ENCODE assay signal across 9 mouse cellular contexts in the genomic region with DNA sequence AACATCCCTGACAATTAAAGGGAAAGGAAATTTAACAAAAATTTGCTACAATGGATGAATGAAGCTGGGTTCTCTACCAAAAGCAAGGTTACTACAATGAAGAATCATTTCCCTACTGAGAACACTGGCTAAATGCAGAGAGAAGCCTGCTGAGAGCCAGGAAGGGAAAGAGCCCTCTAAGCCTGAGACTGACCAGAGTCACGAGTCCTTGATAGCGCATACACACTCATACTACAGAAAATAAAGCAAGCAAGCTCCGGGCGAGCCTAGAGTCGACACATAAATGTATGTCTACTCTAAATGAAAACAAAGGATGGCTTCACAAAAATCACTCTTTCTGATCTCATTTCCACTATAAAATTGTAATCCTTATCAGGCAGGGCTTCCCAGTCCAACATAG. TPM values are rescaled to one million over a fixed set of nuclear protein-coding genes. Genes with fewer than 3 reads are reported as not detected.
DNase-seq lines count a peak whose midpoint lies in the region; ATAC-seq and TF ChIP-seq lines count a peak whose summit lies in the region.
"Had no signal": no experiment of that assay in that cellular context is flagged by ENCODE, and none has a peak within 500 bp of the region (broad histone marks: within the 10 kb centered on the region; RNA-seq: fewer than 3 reads in every experiment).

No protein-coding gene starts in this region.

- no peak for TF ChIP-seq CTCF in lung, adult 2 months (IDR thresholded peaks at IDR 0.05; ENCODE audit: insufficient read depth, low read length)

- H3K9ac ChIP-seq in heart, embryonic 11.5 days (ENCODE audit: low read depth, low read length) = peak overlapping the region; percentile 59
- H3K9ac ChIP-seq in lung, embryonic 16.5 days (ENCODE audit: low read length) = no peak overlapping the region; the same call in 1 of the 2 replicates
- H3K9ac ChIP-seq in intestine, embryonic 15.5 days = no peak overlapping the region
- H3K9ac ChIP-seq in neural tube, embryonic 15.5 days (replicated peaks) = no peak overlapping the region; the same call in 1 of the 2 replicates

- no peaks in the 10 kb centered on the region for H3K36me3 ChIP-seq in heart, embryonic 11.5 days (ENCODE audit: control insufficient read depth, insufficient read depth, low read length)
- no peaks in the 10 kb centered on the region for H3K36me3 ChIP-seq in lung, embryonic 16.5 days (ENCODE audit: control insufficient read depth, insufficient read depth, low read length)
- no peaks in the 10 kb centered on the region for H3K36me3 ChIP-seq in intestine, embryonic 15.5 days
- H3K36me3 ChIP-seq in neural tube, embryonic 15.5 days = no peaks in the 10 kb centered on the region

- no peaks in the 10 kb centered on the region for H3K9me3 ChIP-seq in heart, embryonic 11.5 days (replicated peaks; ENCODE audit: control insufficient read depth, low read length)
- H3K9me3 ChIP-seq in lung, embryonic 16.5 days (ENCODE audit: control insufficient read depth, low read length) = no peaks in the 10 kb centered on the region
- no peaks in the 10 kb centered on the region for H3K9me3 ChIP-seq in intestine, embryonic 15.5 days
- no peaks in the 10 kb centered on the region for H3K9me3 ChIP-seq in neural tube, embryonic 15.5 days (replicated peaks)

- no peak for DNase-seq in heart, adult 8-10 months (ENCODE audit: low spot score)
- DNase-seq in lung, adult 2 months = no peak
- no peak for DNase-seq in thymus, postnatal 10 days (ENCODE audit: low spot score in 2 of 2)
- no peak for DNase-seq in T-cell, adult 2 months (ENCODE audit: low spot score)
- DNase-seq: thymus, postnatal 4 days had no signal

- H3K4me2 ChIP-seq in heart, embryonic 11.5 days = peak overlapping the region; percentile 82
- H3K4me2 ChIP-seq in lung, embryonic 16.5 days (ENCODE audit: low read depth, low read length) = peak overlapping the region; percentile 60
- peak overlapping the region; percentile 50; the same call in 1 of the 2 replicates for H3K4me2 ChIP-seq in intestine, embryonic 15.5 days (replicated peaks)
- H3K4me2 ChIP-seq in neural tube, embryonic 15.5 days = peak overlapping the region; percentile 56

- H3K4me1 ChIP-seq in heart, embryonic 11.5 days (ENCODE audit: control insufficient read depth, insufficient read depth, low read length) = peaks cover 35% of the 10 kb centered on the region
- H3K4me1 ChIP-seq in lung, embryonic 16.5 days (replicated peaks; ENCODE audit: control insufficient read depth, insufficient read depth, low read length) = peaks cover 53% of the 10 kb centered on the region
- peaks cover 6% of the 10 kb centered on the region for H3K4me1 ChIP-seq in lung, adult 2 months (ENCODE audit: control insufficient read depth, insufficient read depth, low read length)
- peaks cover 26% of the 10 kb centered on the region for H3K4me1 ChIP-seq in intestine, embryonic 15.5 days (replicated peaks)
- H3K4me1 ChIP-seq in neural tube, embryonic 15.5 days = peaks cover 54% of the 10 kb centered on the region

- no peaks in the 10 kb centered on the region for H3K27me3 ChIP-seq in heart, embryonic 11.5 days (ENCODE audit: control insufficient read depth, insufficient read depth, low read length)
- H3K27me3 ChIP-seq in lung, embryonic 16.5 days (ENCODE audit: control insufficient read depth, insufficient read depth, low read depth, low read length) = no peaks in the 10 kb centered on the region
- no peaks in the 10 kb centered on the region for H3K27me3 ChIP-seq in intestine, embryonic 15.5 days (replicated peaks)
- H3K27me3 ChIP-seq in neural tube, embryonic 15.5 days (replicated peaks) = no peaks in the 10 kb centered on the region

- H3K27ac ChIP-seq in heart, embryonic 11.5 days (ENCODE audit: low read depth, low read length) = no peak overlapping the region
- no peak overlapping the region for H3K27ac ChIP-seq in lung, embryonic 16.5 days (ENCODE audit: low read length)
- H3K27ac ChIP-seq in intestine, embryonic 15.5 days = no peak overlapping the region
- H3K27ac ChIP-seq in neural tube, embryonic 15.5 days (replicated peaks) = no peak overlapping the region

- 0 out of 2 replicates have a peak, but pooled peaks have one; percentile 55 for ATAC-seq in heart, embryonic 11.5 days (replicated peaks; ENCODE audit: insufficient number of reproducible peaks, low FRiP score, low TSS enrichment)
- no peak for ATAC-seq in lung, embryonic 16.5 days (ENCODE audit: low read depth)
- ATAC-seq in intestine, embryonic 15.5 days = no peak
- ATAC-seq in neural tube, embryonic 15.5 days (ENCODE audit: low FRiP score) = no peak

- peak overlapping the region; percentile 43 for H3K4me3 ChIP-seq in heart, embryonic 11.5 days (ENCODE audit: low read depth, low read length)
- no peak overlapping the region; the same call in 1 of the 2 replicates for H3K4me3 ChIP-seq in lung, embryonic 16.5 days (ENCODE audit: low read length)
- no peak overlapping the region for H3K4me3 ChIP-seq in lung, adult 2 months (replicated peaks; ENCODE audit: extremely low read depth, low read depth, low read length)
- no peak overlapping the region for H3K4me3 ChIP-seq in intestine, embryonic 15.5 days (replicated peaks)
- no peak overlapping the region for H3K4me3 ChIP-seq in neural tube, embryonic 15.5 days (replicated peaks)

- TF ChIP-seq POLR2A in lung, adult 2 months (IDR thresholded peaks at IDR 0.05; ENCODE audit: borderline replicate concordance, extremely low read depth, low read depth, low read length) = no peak

- 30% methylated on average over 5 of the region's 5 CpGs for WGBS in heart, embryonic 11.5 days (ENCODE audit: insufficient replicate concordance)
- WGBS in lung, embryonic 16.5 days = 47% methylated on average over 5 of the region's 5 CpGs
- 48% methylated on average over 5 of the region's 5 CpGs for WGBS in lung, adult 2 months
- WGBS in intestine, embryonic 15.5 days = 44% methylated on average over 5 of the region's 5 CpGs
- 49% methylated on average over 5 of the region's 5 CpGs for WGBS in neural tube, embryonic 15.5 days

RNA-seq across cellular contexts. Expression of gene Adgrl2, which starts 31.6 kb away (rescaled TPM):
- polyA plus RNA-seq in heart, embryonic 11.5 days (2014; fragmentation: Nextera tagmentation; extraction: Ambion mirVana) = 37.3 and 38.7 TPM in 2 replicates
- total RNA-seq in heart, adult 8-10 months (2022) = 10 to 100 TPM; 49.7 to 58.2 (median 51.3) TPM
- polyA plus RNA-seq in lung, embryonic 16.5 days (2015; fragmentation: Nextera tagmentation; extraction: Ambion mirVana) = 46.3 and 51.1 TPM in 2 replicates
- 92.7 and 94.3 TPM in 2 replicates for polyA plus RNA-seq in lung, adult 2 months (2012; rRNA removed)
- polyA plus RNA-seq in intestine, embryonic 15.5 days (2015; fragmentation: Nextera tagmentation; extraction: Ambion mirVana) = 38.6 and 38.9 TPM in 2 replicates
- polyA plus RNA-seq in neural tube, embryonic 15.5 days (2015; fragmentation: Nextera tagmentation; extraction: Ambion mirVana) = 136 and 171 TPM in 2 replicates
